Mouse (Mus musculus) heart, embryonic 12.5 days (tissue): ENCODE results near the gene Htra2. TPM values are rescaled to one million over a fixed set of nuclear protein-coding genes. Genes with fewer than 3 reads are reported as not detected.

Experiments used
- ATAC-seq: fragments of 200-750 bp; cut with Nextera tagmentation; 2 replicates; pipeline ENCODE4 v1.8.0; 2017; ENCODE audit warnings: moderate TSS enrichment, moderate library complexity; ENCODE audit not compliant: insufficient number of reproducible peaks, low FRiP score
- H3K27ac ChIP-seq: fragments of 300-500 bp; sonication (generic); 2 replicates; pipeline ENCODE4 v1.5.1; 2016; ENCODE audit warnings: mild to moderate bottlenecking, moderate library complexity; ENCODE audit not compliant: poor library complexity, severe bottlenecking
- H3K27me3 ChIP-seq: fragments of 300-500 bp; sonication (generic); replicated peaks from 2 replicates; pipeline ENCODE4 v1.6.1; 2016; ENCODE audit warnings: mild to moderate bottlenecking, moderate library complexity
- H3K36me3 ChIP-seq: fragments of 300-500 bp; sonication (generic); 2 replicates; pipeline ENCODE4 v1.6.1; 2016; ENCODE audit warnings: mild to moderate bottlenecking, moderate library complexity
- H3K4me1 ChIP-seq: fragments of 300-500 bp; sonication (generic); replicated peaks from 2 replicates; pipeline ENCODE4 v1.6.1; 2016; ENCODE audit warnings: mild to moderate bottlenecking
- H3K4me2 ChIP-seq: fragments of 300-500 bp; sonication (generic); 2 replicates; pipeline ENCODE4 v1.6.1; 2016; ENCODE audit warnings: mild to moderate bottlenecking, moderate library complexity
- H3K4me3 ChIP-seq: fragments of 300-500 bp; sonication (generic); 2 replicates; pipeline ENCODE4 v1.5.1; 2016; ENCODE audit warnings: mild to moderate bottlenecking
- H3K9ac ChIP-seq: fragments of 300-500 bp; sonication (generic); 2 replicates; pipeline ENCODE4 v1.6.1; 2016; ENCODE audit warnings: mild to moderate bottlenecking, moderate library complexity
- H3K9me3 ChIP-seq: fragments of 300-500 bp; sonication (generic); replicated peaks from 2 replicates; pipeline ENCODE4 v1.6.1; 2016; ENCODE audit warnings: mild to moderate bottlenecking, moderate library complexity
- WGBS: fragments of 180-500 bp; shearing (Covaris S2); methylation state at CpG from one replicate; pipeline ENCODE4 v1.1.7; 2016; 5-methylcytosine and 5-hydroxymethylcytosine counted together
- polyA plus RNA-seq: library from polyadenylated mRNA; unstranded; fragments of >200 nt; fragmentation: Nextera tagmentation; extraction: Ambion mirVana; gene quantifications from 2 replicates; pipeline ENCODE4 v1.2.1, GENCODE M21; 2016

The Htra2 gene
- polyA plus RNA-seq, 1 experiment from 2014 or later = 86.7 TPM

DNA sequence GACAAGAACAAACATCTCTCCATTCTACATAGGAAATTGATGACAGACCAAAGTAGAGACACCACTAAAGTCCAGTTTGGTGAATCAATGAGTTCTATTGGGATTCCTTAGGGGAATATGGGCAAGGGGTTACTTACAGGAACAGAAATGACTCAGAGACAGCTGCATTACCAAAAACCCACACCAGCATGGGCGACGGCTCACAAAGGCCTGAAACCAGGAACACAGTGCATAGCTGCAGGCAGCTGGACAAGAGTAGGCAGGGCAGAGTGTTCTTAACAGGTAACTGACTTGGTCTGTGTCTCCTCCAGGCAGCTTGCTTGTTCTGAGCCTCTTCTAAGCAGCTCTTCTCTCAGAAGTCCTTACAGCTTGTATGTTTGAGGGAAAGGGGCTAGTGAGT is 39.3 kb downstream of the Htra2 start:
- Histone ChIP-seq H3K4me3 (no peak overlapping the region), H3K4me1 (peaks cover 12% of the 10 kb centered on the region; the same call in 1 of the 2 replicates), H3K36me3 (no peaks in the 10 kb centered on the region), H3K9ac (no peak overlapping the region), H3K27me3 (no peaks in the 10 kb centered on the region; the same call in 1 of the 2 replicates), H3K9me3 (no peaks in the 10 kb centered on the region), H3K27ac (no peak overlapping the region), H3K4me2 (no peak overlapping the region)
- WGBS = 90% methylated on average over 2 of the region's 2 CpGs
- no peak for ATAC-seq

DNA sequence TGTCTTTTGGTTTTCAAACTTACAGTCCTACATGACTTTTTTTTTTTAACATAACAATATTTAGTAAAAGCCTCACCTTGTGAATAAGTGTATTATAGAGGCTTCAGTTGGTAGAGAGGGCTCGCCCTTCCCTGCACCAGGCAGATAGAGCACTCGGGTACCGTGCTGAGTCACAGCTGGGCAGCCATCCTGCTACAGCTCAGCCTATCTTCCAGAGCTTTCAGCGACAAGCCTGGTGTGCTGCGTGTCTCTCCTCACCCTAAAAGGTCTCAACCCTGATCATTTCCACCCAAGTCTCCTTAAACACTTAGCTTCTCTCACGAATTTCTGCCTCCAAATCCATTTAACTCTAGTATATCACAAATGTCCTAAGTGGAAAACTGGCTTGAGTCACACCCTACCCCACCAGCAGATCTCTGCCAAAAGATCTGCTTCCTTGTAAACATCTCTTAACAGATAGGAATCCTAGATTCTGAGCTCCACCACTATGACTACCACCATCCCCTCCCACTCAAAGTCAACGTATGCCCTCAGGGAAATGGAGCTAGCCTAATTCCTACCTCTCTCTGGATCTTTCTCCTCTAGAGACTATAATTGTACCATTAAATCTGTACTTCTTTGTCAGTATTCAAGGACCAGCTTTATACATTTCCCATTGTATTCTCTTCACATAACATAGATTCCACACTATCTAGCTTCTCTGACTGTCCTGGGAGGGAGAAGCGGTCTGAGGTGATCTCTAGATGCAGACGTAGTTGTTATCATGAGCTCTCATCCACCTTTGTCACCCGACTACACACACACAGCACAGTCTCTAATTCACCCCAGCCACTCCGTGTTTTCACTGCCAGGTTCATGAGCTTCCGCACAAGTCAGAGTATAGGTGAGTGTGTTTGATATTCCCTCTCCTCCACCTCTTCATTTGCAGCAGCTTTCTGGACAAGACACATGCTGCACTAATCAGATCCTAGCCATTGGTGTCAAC is 40.3 kb downstream of the Htra2 start:
- ATAC-seq = peak; percentile 96
- no peak overlapping the region for H3K9ac ChIP-seq
- 33% methylated on average over 12 of the region's 12 CpGs for WGBS
- H3K27ac ChIP-seq = peak overlapping the region; percentile 35
- H3K36me3 ChIP-seq = no peaks in the 10 kb centered on the region
- peaks cover 16% of the 10 kb centered on the region for H3K4me1 ChIP-seq
- no peak overlapping the region for H3K4me3 ChIP-seq
- no peaks in the 10 kb centered on the region for H3K9me3 ChIP-seq
- H3K27me3 ChIP-seq = no peaks in the 10 kb centered on the region; the same call in 1 of the 2 replicates
- H3K4me2 ChIP-seq = no peak overlapping the region

DNA sequence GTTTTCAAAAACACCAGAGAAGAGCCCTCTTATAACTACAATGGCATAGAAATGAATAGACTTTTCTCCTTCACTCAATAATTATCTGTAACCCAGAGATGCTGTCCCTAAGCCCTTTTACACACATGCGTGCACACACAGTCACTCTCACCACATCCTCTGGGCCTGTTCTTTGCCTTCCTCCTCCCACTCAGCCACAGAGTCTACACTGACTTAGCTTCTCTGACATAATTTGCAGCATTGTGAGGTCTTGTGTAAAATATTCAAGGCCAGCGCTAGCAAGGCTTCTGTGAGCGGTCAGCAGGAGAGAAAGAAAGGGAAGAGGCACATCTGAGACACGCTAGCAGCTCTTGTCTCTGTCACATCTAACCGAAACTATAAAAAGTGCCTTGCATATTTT is 41.6 kb downstream of the Htra2 start:
- ATAC-seq = no peak
- H3K36me3 ChIP-seq = no peaks in the 10 kb centered on the region
- H3K9me3 ChIP-seq = no peaks in the 10 kb centered on the region
- H3K9ac ChIP-seq = no peak overlapping the region
- no peaks in the 10 kb centered on the region; the same call in 1 of the 2 replicates for H3K27me3 ChIP-seq
- peaks cover 16% of the 10 kb centered on the region for H3K4me1 ChIP-seq
- no peak overlapping the region for H3K4me3 ChIP-seq
- 81% methylated on average over 5 of the region's 5 CpGs for WGBS
- no peak overlapping the region for H3K27ac ChIP-seq
- no peak overlapping the region for H3K4me2 ChIP-seq

DNA sequence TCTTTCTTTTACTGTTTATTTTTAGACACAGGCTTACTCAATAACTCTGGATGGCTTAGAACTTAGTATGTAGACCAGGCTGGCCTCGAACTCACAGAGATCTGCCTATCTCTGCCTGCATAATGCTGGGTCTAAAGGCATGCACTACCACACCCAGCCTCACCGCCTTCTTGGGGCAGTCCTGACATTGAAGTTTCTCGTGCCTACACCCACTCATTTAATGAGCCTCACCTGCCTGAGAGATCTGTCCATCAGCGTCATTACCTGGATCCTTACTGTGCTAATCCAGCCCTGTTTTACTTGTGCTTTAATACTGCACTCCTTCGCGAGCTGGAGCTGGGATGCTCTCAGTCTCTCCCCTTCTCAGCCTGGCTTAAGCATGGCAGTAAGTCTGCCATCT is 43.3 kb downstream of the Htra2 start:
- H3K27ac ChIP-seq = no peak overlapping the region
- WGBS = 69% methylated on average over 6 of the region's 6 CpGs
- H3K36me3 ChIP-seq = no peaks in the 10 kb centered on the region
- no peaks in the 10 kb centered on the region; the same call in 1 of the 2 replicates for H3K27me3 ChIP-seq
- ATAC-seq = no peak
- H3K4me2 ChIP-seq = no peak overlapping the region
- H3K4me1 ChIP-seq = peaks cover 12% of the 10 kb centered on the region
- H3K4me3 ChIP-seq = no peak overlapping the region
- H3K9ac ChIP-seq = no peak overlapping the region
- H3K9me3 ChIP-seq = no peaks in the 10 kb centered on the region

DNA sequence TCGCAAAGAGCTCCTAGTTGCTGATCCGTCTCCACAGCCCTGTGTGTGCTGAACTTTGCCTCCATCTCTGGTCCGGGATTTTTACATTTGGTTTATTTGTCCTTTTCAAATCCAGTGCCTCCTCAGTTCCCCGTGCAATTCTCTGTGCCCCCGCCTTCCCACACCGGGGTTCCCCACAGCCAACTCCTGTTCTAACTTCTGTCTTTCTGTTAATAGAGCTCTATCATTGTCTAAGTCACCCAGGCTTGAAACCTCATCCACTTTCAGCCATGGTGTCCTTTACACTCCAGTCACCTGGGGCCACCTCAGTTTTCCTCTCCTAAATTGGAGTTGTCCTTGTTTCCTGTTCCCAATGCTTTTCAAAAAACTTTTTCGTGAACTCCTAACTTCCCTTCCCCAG is 43.8 kb downstream of the Htra2 start:
- H3K4me2 ChIP-seq = no peak overlapping the region
- no peaks in the 10 kb centered on the region for H3K36me3 ChIP-seq
- H3K27ac ChIP-seq = no peak overlapping the region
- no peak overlapping the region for H3K4me3 ChIP-seq
- H3K9me3 ChIP-seq = no peaks in the 10 kb centered on the region
- peaks cover 10% of the 10 kb centered on the region; the same call in 1 of the 2 replicates for H3K4me1 ChIP-seq
- no peak for ATAC-seq
- WGBS = 83% methylated on average over 7 of the region's 7 CpGs
- no peaks in the 10 kb centered on the region; the same call in 1 of the 2 replicates for H3K27me3 ChIP-seq
- no peak overlapping the region for H3K9ac ChIP-seq

DNA sequence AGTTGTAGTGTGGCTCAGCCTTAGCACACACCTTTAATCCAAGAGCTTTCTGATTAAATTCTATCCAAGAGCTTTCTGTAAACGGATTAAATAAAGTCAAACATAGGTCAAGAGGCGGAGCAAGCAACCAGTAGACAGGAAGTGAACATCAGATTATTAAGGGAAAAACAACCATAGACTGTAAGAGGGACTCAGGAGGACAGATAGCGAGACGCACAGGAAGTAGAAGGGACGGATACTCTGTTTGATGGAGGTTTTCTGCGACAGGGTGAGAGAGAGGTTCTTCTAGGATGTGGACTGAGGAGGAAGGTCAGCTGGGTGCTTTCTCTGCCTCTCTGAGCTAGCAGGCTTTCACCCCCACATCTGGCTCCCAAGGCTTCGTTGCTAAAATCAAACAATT is 45.1 kb downstream of the Htra2 start:
- Histone ChIP-seq H3K9ac (no peak overlapping the region), H3K4me2 (no peak overlapping the region), H3K27ac (0 out of 2 replicates have a peak overlapping the region, but pooled peaks have one; percentile 5), H3K4me1 (peaks cover 14% of the 10 kb centered on the region), H3K27me3 (no peaks in the 10 kb centered on the region; the same call in 1 of the 2 replicates), H3K4me3 (no peak overlapping the region), H3K36me3 (no peaks in the 10 kb centered on the region), H3K9me3 (no peaks in the 10 kb centered on the region)
- no peak for ATAC-seq
- WGBS = 45% methylated on average over 7 of the region's 7 CpGs

DNA sequence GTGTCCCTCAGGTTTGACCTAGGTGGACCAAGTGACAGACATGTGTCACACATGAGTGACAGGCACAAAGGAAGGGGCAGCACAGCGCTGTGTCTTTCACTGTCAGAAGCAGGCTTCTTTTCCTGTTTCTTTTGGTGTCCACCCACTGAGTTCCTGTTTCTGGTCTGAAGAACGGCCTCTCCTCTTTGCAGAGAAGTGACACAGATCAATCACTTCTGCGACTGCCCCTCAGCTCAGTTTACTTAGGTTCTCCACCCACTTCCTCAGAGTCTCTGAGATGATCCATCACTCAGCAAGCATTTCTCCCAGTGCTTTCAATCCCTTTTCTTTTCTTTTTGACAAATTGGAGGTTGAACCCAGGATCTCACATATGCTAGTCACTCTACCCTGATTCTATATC is 46.4 kb downstream of the Htra2 start:
- Histone ChIP-seq H3K9me3 (no peaks in the 10 kb centered on the region), H3K4me3 (no peak overlapping the region), H3K36me3 (no peaks in the 10 kb centered on the region), H3K27ac (no peak overlapping the region), H3K27me3 (no peaks in the 10 kb centered on the region; the same call in 1 of the 2 replicates), H3K4me1 (peaks cover 18% of the 10 kb centered on the region), H3K4me2 (no peak overlapping the region), H3K9ac (no peak overlapping the region)
- ATAC-seq = no peak
- WGBS = 43% methylated on average over 3 of the region's 3 CpGs

DNA sequence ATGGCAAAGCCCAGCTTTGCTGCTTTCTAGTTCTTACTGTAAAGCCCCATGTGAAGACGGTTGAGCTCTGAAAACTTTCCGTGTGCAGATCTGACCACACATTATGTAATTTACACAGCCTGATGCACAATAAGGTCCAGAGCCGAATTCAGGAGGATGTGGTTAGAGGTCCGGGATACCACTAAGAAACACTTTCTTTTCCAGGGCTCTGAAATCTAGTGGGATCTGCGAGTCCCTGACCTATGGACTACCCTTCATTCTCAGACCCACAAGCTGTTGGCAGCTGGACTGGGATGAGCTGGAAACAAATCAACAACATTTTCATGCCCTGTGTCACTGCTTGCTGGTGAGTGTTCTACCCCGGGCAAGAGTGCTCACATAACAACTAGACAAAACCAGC is 49.0 kb downstream of the Htra2 start:
- no peak overlapping the region for H3K4me3 ChIP-seq
- no peak overlapping the region for H3K9ac ChIP-seq
- WGBS = 82% methylated on average over 6 of the region's 6 CpGs
- no peaks in the 10 kb centered on the region for H3K27me3 ChIP-seq
- H3K9me3 ChIP-seq = no peaks in the 10 kb centered on the region
- ATAC-seq = no peak
- H3K4me1 ChIP-seq = peaks cover 18% of the 10 kb centered on the region
- H3K36me3 ChIP-seq = no peaks in the 10 kb centered on the region
- no peak overlapping the region for H3K4me2 ChIP-seq
- no peak overlapping the region for H3K27ac ChIP-seq

DNA sequence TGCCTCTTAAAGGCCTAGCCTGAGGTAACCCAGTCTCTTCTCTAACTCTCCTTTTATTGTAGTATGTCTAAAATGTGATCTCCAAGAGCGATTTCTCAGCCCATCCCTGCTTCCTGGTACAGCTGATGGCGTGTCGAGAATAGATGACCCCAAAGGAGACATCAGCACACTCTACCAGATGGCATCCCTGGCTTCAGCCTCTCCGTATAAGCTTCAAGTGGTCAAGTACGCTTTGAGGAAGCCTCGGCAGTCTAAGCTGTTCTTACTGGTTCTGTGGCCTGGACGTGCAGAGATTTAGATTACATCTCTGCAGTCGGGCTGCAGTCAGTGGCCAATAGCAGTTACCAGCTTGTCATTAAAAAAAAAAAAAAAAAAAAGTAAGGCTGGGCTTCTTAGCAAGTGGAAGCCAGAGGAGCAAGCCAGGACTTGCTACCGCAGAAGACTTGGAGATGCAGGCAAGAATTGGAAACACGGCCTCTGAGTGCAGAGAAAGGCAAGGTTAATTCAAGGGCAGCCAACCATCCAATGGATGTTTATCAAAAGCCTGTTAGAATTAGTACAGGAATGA is 49.5 kb downstream of the Htra2 start:
- 81% methylated on average over 10 of the region's 10 CpGs for whole genome bisulfite sequencing
- ATAC-seq = no peak
- H3K4me1 ChIP-seq = peaks cover 16% of the 10 kb centered on the region
- H3K9ac ChIP-seq = no peak overlapping the region
- no peak overlapping the region for H3K4me3 ChIP-seq
- no peaks in the 10 kb centered on the region for H3K9me3 ChIP-seq
- H3K27me3 ChIP-seq = no peaks in the 10 kb centered on the region
- no peak overlapping the region for H3K27ac ChIP-seq
- no peak overlapping the region for H3K4me2 ChIP-seq
- no peaks in the 10 kb centered on the region for H3K36me3 ChIP-seq

DNA sequence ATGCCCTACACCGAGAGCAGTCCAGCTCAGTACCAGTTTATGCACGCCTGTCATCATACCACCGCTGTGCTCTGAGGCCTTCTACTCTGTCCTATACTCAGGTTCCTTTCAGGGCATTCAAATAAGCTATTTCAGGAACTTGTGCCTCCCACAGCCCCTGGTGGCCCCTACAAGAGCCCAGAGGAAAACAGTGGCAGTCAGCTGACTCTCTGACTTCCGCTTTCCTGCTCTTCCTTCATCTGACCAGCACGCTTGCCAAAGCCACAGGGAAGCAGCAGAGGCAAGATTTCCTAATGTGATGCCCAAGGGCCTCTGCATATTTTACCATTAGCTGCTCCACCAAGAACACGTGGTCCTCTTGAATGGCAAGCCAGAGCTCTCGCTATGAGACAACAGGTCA is 50.2 kb downstream of the Htra2 start:
- Histone ChIP-seq H3K27ac (peak overlapping the region; percentile 53; the same call in 1 of the 2 replicates), H3K9me3 (no peaks in the 10 kb centered on the region), H3K4me2 (0 out of 2 replicates have a peak overlapping the region, but pooled peaks have one; percentile 5), H3K36me3 (no peaks in the 10 kb centered on the region), H3K4me3 (no peak overlapping the region), H3K4me1 (peaks cover 14% of the 10 kb centered on the region), H3K9ac (no peak overlapping the region), H3K27me3 (no peaks in the 10 kb centered on the region)
- WGBS = 28% methylated on average over 7 of the region's 7 CpGs
- ATAC-seq = peak; percentile 56; the same call in 1 of the 2 replicates

DNA sequence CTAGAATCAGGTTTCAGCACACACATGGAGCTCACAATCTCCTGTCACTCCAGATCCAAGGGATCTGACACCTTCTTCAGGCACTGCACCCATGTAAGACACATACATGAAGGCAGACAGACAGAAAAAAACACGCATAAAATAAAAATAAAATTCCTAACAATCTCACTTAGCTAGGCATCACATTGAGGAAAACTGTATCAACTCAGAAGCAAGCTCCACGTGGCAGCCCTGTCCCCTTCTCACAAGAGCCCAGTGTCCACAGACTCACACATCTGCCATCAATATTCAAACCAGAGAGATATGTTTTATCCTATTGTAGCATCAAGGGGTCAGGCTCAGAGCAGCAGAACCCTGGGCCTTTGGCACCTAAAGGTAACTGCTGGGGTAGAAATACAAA is 50.8 kb downstream of the Htra2 start:
- Histone ChIP-seq H3K9ac (no peak overlapping the region), H3K4me3 (no peak overlapping the region), H3K27ac (peak overlapping the region; percentile 53), H3K9me3 (no peaks in the 10 kb centered on the region), H3K27me3 (no peaks in the 10 kb centered on the region), H3K36me3 (no peaks in the 10 kb centered on the region), H3K4me1 (peaks cover 14% of the 10 kb centered on the region), H3K4me2 (0 out of 2 replicates have a peak overlapping the region, but pooled peaks have one; percentile 5)
- no peak for ATAC-seq
- 75% methylated on average over 2 of the region's 2 CpGs for WGBS
